Mouse (Mus musculus) heart, postnatal 0 days (tissue): Measurements from ENCODE around the gene Col25a1. TPM values are rescaled to one million over a fixed set of nuclear protein-coding genes. Genes with fewer than 3 reads are reported as not detected.

Source experiments
- ATAC-seq: fragments of 200-750 bp; cut with Nextera tagmentation; 2 replicates; pipeline ENCODE4 v1.8.0; 2017; ENCODE audit warnings: low read depth, moderate number of reproducible peaks, moderate library complexity; ENCODE audit not compliant: insufficient read depth
- DNase-seq: peaks from one replicate; pipeline ENCODE4 v3.0.0-alpha.2; 2016; ENCODE audit warnings: low spot score
- H3K27ac ChIP-seq: fragments of 300-500 bp; sonication (generic); 2 replicates; pipeline ENCODE4 v1.5.1; 2014; ENCODE audit warnings: low read depth, mild to moderate bottlenecking
- H3K27me3 ChIP-seq: fragments of 300-500 bp; sonication (generic); 2 replicates; pipeline ENCODE4 v1.6.1; 2014; ENCODE audit warnings: low read length, mixed read lengths; ENCODE audit not compliant: control insufficient read depth, insufficient read depth
- H3K36me3 ChIP-seq: fragments of 300-500 bp; sonication (generic); replicated peaks from 2 replicates; pipeline ENCODE4 v1.6.1; 2014; ENCODE audit warnings: low read length, mixed read lengths; ENCODE audit not compliant: control insufficient read depth, insufficient read depth
- H3K4me1 ChIP-seq: fragments of 300-500 bp; sonication (generic); 2 replicates; pipeline ENCODE4 v1.6.1; 2014; ENCODE audit warnings: antibody characterized with exemption; ENCODE audit not compliant: control insufficient read depth, insufficient read depth
- H3K4me2 ChIP-seq: fragments of 300-500 bp; sonication (generic); 2 replicates; pipeline ENCODE4 v1.6.1; 2014; ENCODE audit warnings: low read depth, mild to moderate bottlenecking, low read length, moderate library complexity
- H3K4me3 ChIP-seq: fragments of 300-500 bp; sonication (generic); 2 replicates; pipeline ENCODE4 v1.5.1; 2014; ENCODE audit warnings: low read depth, low read length
- H3K9ac ChIP-seq: fragments of 300-500 bp; sonication (generic); replicated peaks from 2 replicates; pipeline ENCODE4 v1.6.1; 2014; ENCODE audit warnings: low read depth, low read length, mixed read lengths
- H3K9me3 ChIP-seq: fragments of 300-500 bp; sonication (generic); replicated peaks from 2 replicates; pipeline ENCODE4 v1.6.1; 2016; ENCODE audit warnings: low read length; ENCODE audit not compliant: control insufficient read depth
- CTCF ChIP-seq: IDR thresholded peaks from 2 replicates; pipeline ENCODE4 v1.5.1; 2016; ENCODE audit warnings: antibody characterized with exemption, control low read depth, low read depth
- EP300 ChIP-seq: IDR thresholded peaks from 2 replicates; pipeline ENCODE4 v1.6.1; 2016; ENCODE audit warnings: antibody characterized with exemption, low read depth
- WGBS: fragments of 180-500 bp; shearing (Covaris S2); extraction: QIAGEN DNeasy Blood & Tissue Kit; methylation state at CpG from one replicate; pipeline ENCODE4 v1.1.7; 2014; 5-methylcytosine and 5-hydroxymethylcytosine counted together
- polyA plus RNA-seq: library from polyadenylated mRNA; unstranded; fragments of >200 nt; fragmentation: Nextera tagmentation; extraction: Ambion mirVana; gene quantifications from 2 replicates; pipeline ENCODE4 v1.2.1, GENCODE M21; 2015
- total RNA-seq: library from RNA; depleted of rRNA; stranded (reverse); fragments of >200 nt; gene quantifications from 2 replicates; pipeline ENCODE4 v1.2.3, GENCODE M21; 2014; ENCODE audit warnings: low replicate concordance

Gene Col25a1
- total and polyA plus RNA-seq, 2 experiments from 2014 or later: 0.67 to 0.92 TPM

GRCm38 (mm10) chr3:130584007-130584406 lies 452.7 kb downstream of the Col25a1 start:
- Histone ChIP-seq H3K36me3 (no peaks in the 10 kb centered on the region), H3K4me3 (no peak overlapping the region), H3K27me3 (no peaks in the 10 kb centered on the region), H3K9ac (no peak overlapping the region), H3K9me3 (no peaks in the 10 kb centered on the region), H3K4me2 (no peak overlapping the region), H3K27ac (no peak overlapping the region), H3K4me1 (0 out of 2 replicates have a peak, but pooled peaks cover 6% of the 10 kb centered on the region)
- TF ChIP-seq CTCF: no peak
- TF ChIP-seq EP300: no peak
- DNase-seq (no peak), ATAC-seq (no peak)
- 78% methylated on average over 7 of the region's 7 CpGs for WGBS

DNA sequence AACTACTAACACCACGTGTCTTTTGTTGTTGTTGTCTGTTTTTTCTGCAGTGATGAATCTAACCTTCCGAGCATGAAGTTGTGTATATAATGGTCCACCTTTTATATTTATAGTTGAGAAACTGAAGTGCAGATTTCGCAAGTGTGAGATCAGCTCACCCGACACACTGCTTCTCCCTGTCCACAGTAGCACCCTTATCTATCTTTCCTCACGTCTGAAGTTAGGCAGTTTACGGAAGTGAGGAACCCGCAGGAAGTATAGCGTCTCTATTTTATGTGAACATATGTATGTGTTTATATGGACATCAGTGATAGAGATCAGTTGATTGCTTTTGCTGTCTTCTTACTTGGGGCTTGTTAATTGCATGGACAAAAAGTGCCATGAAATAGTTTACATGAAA lies 463.7 kb downstream of the Col25a1 start:
- ATAC-seq (no peak), DNase-seq (no peak)
- H3K9me3 ChIP-seq: no peaks in the 10 kb centered on the region
- H3K36me3 ChIP-seq: no peaks in the 10 kb centered on the region
- 0 out of 2 replicates have a peak, but pooled peaks cover 2% of the 10 kb centered on the region for H3K4me1 ChIP-seq
- no peak overlapping the region for H3K4me3 ChIP-seq
- H3K27ac ChIP-seq: no peak overlapping the region
- H3K9ac ChIP-seq: no peak overlapping the region
- no peaks in the 10 kb centered on the region for H3K27me3 ChIP-seq
- TF ChIP-seq EP300 (no peak), CTCF (no peak)
- peak overlapping the region; percentile 40; the same call in 1 of the 2 replicates for H3K4me2 ChIP-seq
- WGBS: 27% methylated on average over 8 of the region's 8 CpGs

GRCm38 (mm10) chr3:130601491-130601890 lies 470.2 kb downstream of the Col25a1 start:
- no peaks in the 10 kb centered on the region for H3K36me3 ChIP-seq
- H3K4me1 ChIP-seq: no peaks in the 10 kb centered on the region
- WGBS: 74% methylated on average over 10 of the region's 10 CpGs
- H3K27me3 ChIP-seq: no peaks in the 10 kb centered on the region
- no peak for DNase-seq
- H3K27ac ChIP-seq: no peak overlapping the region
- no peak overlapping the region for H3K9ac ChIP-seq
- no peak for ATAC-seq
- H3K9me3 ChIP-seq: no peaks in the 10 kb centered on the region
- H3K4me2 ChIP-seq: no peak overlapping the region
- no peak for TF ChIP-seq CTCF
- TF ChIP-seq EP300: no peak
- no peak overlapping the region for H3K4me3 ChIP-seq

GRCm38 (mm10) chr3:130607924-130608323 lies 476.6 kb downstream of the Col25a1 start:
- ATAC-seq: no peak
- H3K27me3 ChIP-seq: no peaks in the 10 kb centered on the region
- H3K9ac ChIP-seq: no peak overlapping the region
- TF ChIP-seq EP300 (no peak), CTCF (peak; percentile 53)
- no peaks in the 10 kb centered on the region for H3K4me1 ChIP-seq
- DNase-seq: no peak
- H3K4me3 ChIP-seq: no peak overlapping the region
- 68% methylated on average over 2 of the region's 2 CpGs for WGBS
- H3K9me3 ChIP-seq: no peaks in the 10 kb centered on the region
- no peak overlapping the region for H3K27ac ChIP-seq
- H3K36me3 ChIP-seq: no peaks in the 10 kb centered on the region
- no peak overlapping the region for H3K4me2 ChIP-seq

GRCm38 (mm10) chr3:130614444-130614843 lies 483.1 kb downstream of the Col25a1 start:
- Histone ChIP-seq H3K36me3 (no peaks in the 10 kb centered on the region), H3K27ac (no peak overlapping the region), H3K27me3 (0 out of 2 replicates have a peak, but pooled peaks cover 4% of the 10 kb centered on the region), H3K4me2 (no peak overlapping the region), H3K4me3 (no peak overlapping the region), H3K9ac (no peak overlapping the region), H3K9me3 (no peaks in the 10 kb centered on the region), H3K4me1 (no peaks in the 10 kb centered on the region)
- 66% methylated on average over 9 of the region's 9 CpGs for WGBS
- TF ChIP-seq EP300: no peak
- TF ChIP-seq CTCF: no peak
- DNase-seq (no peak), ATAC-seq (no peak)

DNA sequence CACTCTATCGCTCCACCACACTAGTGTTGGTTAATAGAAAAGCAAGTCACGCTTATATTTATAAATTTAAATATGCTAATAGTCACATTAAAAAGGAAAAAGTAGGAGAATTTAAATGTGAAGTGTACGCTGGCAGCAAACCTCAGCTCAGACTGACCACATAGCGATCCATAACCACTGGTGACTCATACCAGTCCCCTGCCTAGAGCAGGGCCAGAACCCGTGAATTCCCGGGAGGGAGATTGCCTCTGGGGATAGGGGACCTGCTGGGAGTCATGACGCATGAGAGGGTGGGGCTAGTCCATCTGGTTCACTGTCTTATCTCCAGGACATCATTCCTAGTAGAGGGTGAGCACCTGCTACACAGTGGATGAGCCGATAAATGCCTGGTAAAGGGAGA lies 484.3 kb downstream of the Col25a1 start:
- Histone ChIP-seq H3K9me3 (no peaks in the 10 kb centered on the region), H3K4me2 (no peak overlapping the region), H3K4me3 (no peak overlapping the region), H3K4me1 (no peaks in the 10 kb centered on the region), H3K27me3 (0 out of 2 replicates have a peak, but pooled peaks cover 4% of the 10 kb centered on the region), H3K27ac (no peak overlapping the region), H3K36me3 (no peaks in the 10 kb centered on the region), H3K9ac (no peak overlapping the region)
- no peak for TF ChIP-seq CTCF
- TF ChIP-seq EP300: no peak
- DNase-seq (no peak), ATAC-seq (no peak)
- 54% methylated on average over 8 of the region's 8 CpGs for WGBS
